Mouse (Mus musculus) CH12.LX (cell line): ENCODE measurements around the gene Sirt4. TPM values are rescaled to one million over a fixed set of nuclear protein-coding genes. Genes with fewer than 3 reads are reported as not detected.

Source experiments
- DNase-seq: peaks from one replicate; pipeline ENCODE4 v3.0.0-alpha.2; 2013; ENCODE audit errors: extremely low read depth
- H3K27ac ChIP-seq: 2 replicates; pipeline ENCODE4 v1.5.1; 2012; ENCODE audit warnings: low read depth, mild to moderate bottlenecking, control low read depth, moderate library complexity; ENCODE audit not compliant: insufficient read depth
- H3K27me3 ChIP-seq: replicated peaks from 2 replicates; pipeline ENCODE3; 2012; ENCODE audit warnings: inconsistent platforms
- H3K36me3 ChIP-seq, 2 experiments: replicated peaks in 1 of 2; 2 replicates each; pipeline versions ENCODE3 to v1.6.1; 2012; ENCODE audit warnings: inconsistent platforms in 1 of 2, low read length in 1 of 2, mild to moderate bottlenecking in 1 of 2, mixed read lengths in 1 of 2, moderate library complexity in 1 of 2; ENCODE audit not compliant: control insufficient read depth in 1 of 2, insufficient read depth in 1 of 2
- H3K4me1 ChIP-seq, 2 experiments: 2 replicates each; pipeline ENCODE4 v1.6.1; 2012; ENCODE audit warnings: inconsistent platforms in 1 of 2, moderate library complexity in 1 of 2; ENCODE audit not compliant: insufficient read depth in 2 of 2, control insufficient read depth in 1 of 2
- H3K4me2 ChIP-seq: 2 replicates; pipeline ENCODE4 v1.6.1; 2012; ENCODE audit warnings: low read depth, mild to moderate bottlenecking, control low read depth; ENCODE audit not compliant: poor library complexity, insufficient read depth, severe bottlenecking
- H3K4me3 ChIP-seq, 3 experiments: fragments of 150-350 bp in 1 of 3; sonication (generic) in 1 of 3; replicated peaks in 1 of 3; 2 replicates each; pipeline versions ENCODE3 to v1.5.1; 2011 to 2012; ENCODE audit warnings: low read depth in 2 of 3, low read length in 2 of 3, mild to moderate bottlenecking in 2 of 3, moderate library complexity in 2 of 3, control low read depth in 1 of 3, improper control_type of control experiment in 1 of 3, inconsistent platforms in 1 of 3, mixed read lengths in 1 of 3; ENCODE audit not compliant: poor library complexity in 1 of 3
- H3K79me2 ChIP-seq: replicated peaks from 2 replicates; pipeline ENCODE4 v1.6.1; 2012; ENCODE audit warnings: mild to moderate bottlenecking, moderate library complexity; ENCODE audit not compliant: control insufficient read depth, poor library complexity, insufficient read depth, severe bottlenecking; ENCODE audit errors: extremely low read depth
- H3K9ac ChIP-seq: 2 replicates; pipeline ENCODE4 v1.6.1; 2012; ENCODE audit warnings: low read depth, mild to moderate bottlenecking, control low read depth, moderate library complexity; ENCODE audit not compliant: insufficient read depth
- H3K9me3 ChIP-seq: replicated peaks from 2 replicates; pipeline ENCODE3; 2012; ENCODE audit warnings: low read length, inconsistent platforms, mixed read lengths
- CHD1 ChIP-seq: IDR thresholded peaks from 2 replicates; pipeline ENCODE4 v1.6.1; 2012; ENCODE audit warnings: low read depth, low read length, improper control_type of control experiment, inconsistent platforms
- E2F4 ChIP-seq: IDR thresholded peaks from 2 replicates; pipeline ENCODE4 v1.6.1; 2011; ENCODE audit warnings: low read depth, low read length, improper control_type of control experiment; ENCODE audit not compliant: insufficient replicate concordance
- ELF1 ChIP-seq: IDR thresholded peaks from 2 replicates; pipeline ENCODE4 v1.6.1; 2014; ENCODE audit warnings: low read depth, mild to moderate bottlenecking, inconsistent platforms, low read length, improper control_type of control experiment
- EP300 ChIP-seq: IDR thresholded peaks from 2 replicates; pipeline ENCODE4 v1.6.1; 2011; ENCODE audit warnings: low read length, improper control_type of control experiment
- ETS1 ChIP-seq: conservative IDR thresholded peaks from 2 replicates; pipeline ENCODE4 v1.6.1; 2012; ENCODE audit warnings: low read depth, mild to moderate bottlenecking, inconsistent platforms, low read length, improper control_type of control experiment, moderate library complexity
- IRF4 ChIP-seq: IDR thresholded peaks from 2 replicates; pipeline ENCODE4 v1.6.1; 2014; ENCODE audit warnings: low read depth, mild to moderate bottlenecking, inconsistent platforms, low read length, improper control_type of control experiment
- JUN ChIP-seq: IDR thresholded peaks from 2 replicates; pipeline ENCODE4 v1.6.1; 2011; ENCODE audit warnings: low read depth, mild to moderate bottlenecking, low read length, improper control_type of control experiment, moderate library complexity; ENCODE audit not compliant: insufficient read depth
- JUND ChIP-seq: conservative IDR thresholded peaks from 2 replicates; pipeline ENCODE4 v1.6.1; 2011; ENCODE audit warnings: low read depth, low read length, improper control_type of control experiment
- KAT2A ChIP-seq: IDR thresholded peaks from 2 replicates; pipeline ENCODE4 v1.6.1; 2012; ENCODE audit warnings: low read length, improper control_type of control experiment, inconsistent platforms; ENCODE audit not compliant: insufficient replicate concordance
- MAFK ChIP-seq: IDR thresholded peaks from 2 replicates; pipeline ENCODE4 v1.6.1; 2011; ENCODE audit warnings: low read length, improper control_type of control experiment; ENCODE audit not compliant: insufficient replicate concordance
- MAX ChIP-seq: IDR thresholded peaks from 2 replicates; pipeline ENCODE4 v1.6.1; 2011; ENCODE audit warnings: low read length, improper control_type of control experiment
- MAZ ChIP-seq: IDR thresholded peaks from 2 replicates; pipeline ENCODE4 v1.6.1; 2012; ENCODE audit warnings: low read depth, mild to moderate bottlenecking, inconsistent platforms, low read length, improper control_type of control experiment, moderate library complexity
- MEF2A ChIP-seq: IDR thresholded peaks from 2 replicates; pipeline ENCODE4 v1.6.1; 2014; ENCODE audit warnings: low read depth, mild to moderate bottlenecking, inconsistent platforms, low read length, improper control_type of control experiment, borderline replicate concordance
- MXI1 ChIP-seq: IDR thresholded peaks from 2 replicates; pipeline ENCODE4 v1.6.1; 2011; ENCODE audit warnings: mild to moderate bottlenecking, low read depth, low read length, improper control_type of control experiment
- MYC ChIP-seq: IDR thresholded peaks from 2 replicates; pipeline ENCODE4 v1.6.1; 2011; ENCODE audit warnings: low read depth, mild to moderate bottlenecking, improper control_type of control experiment, low read length
- NRF1 ChIP-seq: IDR thresholded peaks from 2 replicates; pipeline ENCODE4 v1.6.1; 2014; ENCODE audit warnings: low read depth, mild to moderate bottlenecking, inconsistent platforms, low read length, improper control_type of control experiment, moderate library complexity
- POLR2AphosphoS2 ChIP-seq: IDR thresholded peaks from 2 replicates; pipeline ENCODE4 v1.6.1; 2011; ENCODE audit warnings: low read depth, low read length, improper control_type of control experiment
- SIN3A ChIP-seq: IDR thresholded peaks from 2 replicates; pipeline ENCODE4 v1.6.1; 2012; ENCODE audit warnings: low read length, improper control_type of control experiment, inconsistent platforms
- UBTF ChIP-seq: IDR thresholded peaks from 2 replicates; pipeline ENCODE4 v1.6.1; 2012; ENCODE audit warnings: low read depth, mild to moderate bottlenecking, inconsistent platforms, low read length, improper control_type of control experiment, moderate library complexity
- USF1 ChIP-seq: IDR thresholded peaks from 2 replicates; pipeline ENCODE4 v1.6.1; 2014; ENCODE audit warnings: low read depth, mild to moderate bottlenecking, inconsistent platforms, low read length, improper control_type of control experiment
- USF2 ChIP-seq: conservative IDR thresholded peaks from 2 replicates; pipeline ENCODE4 v1.6.1; 2011; ENCODE audit warnings: low read depth, low read length, improper control_type of control experiment
- ZC3H11A ChIP-seq: IDR thresholded peaks from 2 replicates; pipeline ENCODE4 v1.6.1; 2012; ENCODE audit warnings: low read depth, mild to moderate bottlenecking, inconsistent platforms, low read length, improper control_type of control experiment
- dilution Hi-C: fragments of 300-500 bp; cut with MboI; formaldehyde crosslinking; loops from 2 replicates; pipeline ENCODE4 v1.14.3; 2020; ENCODE audit warnings: low sequenced_read_pairs; ENCODE audit not compliant: extremely low pct_unique_long_range_greater_than_20kb, extremely low pct_ligation_motif_present
- in situ Hi-C: fragments of 300-500 bp; cut with MboI; formaldehyde crosslinking; loops from 3 replicates; pipeline ENCODE4 v1.14.3; 2019; ENCODE audit warnings: low sequenced_read_pairs, low pct_ligation_motif_present, low pct_unique_long_range_greater_than_20kb, mixed read lengths
- polyA plus RNA-seq: library from polyadenylated mRNA; unstranded; fragments of >175 nt; gene quantifications from 2 replicates; pipeline ENCODE4 v1.2.1, GENCODE M21; 2012; ENCODE audit warnings: low read depth; ENCODE audit not compliant: insufficient read length
- total RNA-seq, 2 experiments: library from RNA; depleted of rRNA; stranded (reverse); fragments of 300-350 nt in 1 of 2; fragments of >200 nt in 1 of 2; gene quantifications; 2 replicates each; pipeline ENCODE4 v1.2.3; 2012 to 2014

The Sirt4 gene
- total and polyA plus RNA-seq, 3 experiments = 10.0 to 18.0 (median 13.3) TPM

- in situ Hi-C loops (no loop called here), dilution Hi-C loops (no loop called here)
- peaks cover 8 to 11% of the 10 kb centered on the region in 2 experiments for H3K36me3 ChIP-seq
- H3K27ac ChIP-seq = no peak overlapping the region
- H3K27me3 ChIP-seq = no peaks in the 10 kb centered on the region
- TF ChIP-seq IRF4 = no peak
- TF ChIP-seq MXI1 = no peak
- TF ChIP-seq MAX = no peak
- no peak for TF ChIP-seq E2F4
- no peak for TF ChIP-seq CHD1
- no peak for TF ChIP-seq POLR2AphosphoS2
- TF ChIP-seq MAZ = no peak
- TF ChIP-seq ELF1 = no peak
- TF ChIP-seq UBTF = no peak
- TF ChIP-seq ETS1 = no peak
- TF ChIP-seq USF1 = no peak
- no peak for TF ChIP-seq KAT2A
- H3K9me3 ChIP-seq = no peaks in the 10 kb centered on the region
- H3K4me1 ChIP-seq = peaks cover 0 to 38% of the 10 kb centered on the region in 2 experiments; a peak in 3 of 4 replicates
- H3K4me2 ChIP-seq = no peak overlapping the region
- H3K4me3 ChIP-seq = no peak overlapping the region
- H3K9ac ChIP-seq = no peak overlapping the region
- H3K79me2 ChIP-seq = no peaks in the 10 kb centered on the region
- no peak for DNase-seq
Observed at GRCm38 (mm10) chr5:115486726-115487125, 2.2 kb upstream of the Sirt4 start.

DNA sequence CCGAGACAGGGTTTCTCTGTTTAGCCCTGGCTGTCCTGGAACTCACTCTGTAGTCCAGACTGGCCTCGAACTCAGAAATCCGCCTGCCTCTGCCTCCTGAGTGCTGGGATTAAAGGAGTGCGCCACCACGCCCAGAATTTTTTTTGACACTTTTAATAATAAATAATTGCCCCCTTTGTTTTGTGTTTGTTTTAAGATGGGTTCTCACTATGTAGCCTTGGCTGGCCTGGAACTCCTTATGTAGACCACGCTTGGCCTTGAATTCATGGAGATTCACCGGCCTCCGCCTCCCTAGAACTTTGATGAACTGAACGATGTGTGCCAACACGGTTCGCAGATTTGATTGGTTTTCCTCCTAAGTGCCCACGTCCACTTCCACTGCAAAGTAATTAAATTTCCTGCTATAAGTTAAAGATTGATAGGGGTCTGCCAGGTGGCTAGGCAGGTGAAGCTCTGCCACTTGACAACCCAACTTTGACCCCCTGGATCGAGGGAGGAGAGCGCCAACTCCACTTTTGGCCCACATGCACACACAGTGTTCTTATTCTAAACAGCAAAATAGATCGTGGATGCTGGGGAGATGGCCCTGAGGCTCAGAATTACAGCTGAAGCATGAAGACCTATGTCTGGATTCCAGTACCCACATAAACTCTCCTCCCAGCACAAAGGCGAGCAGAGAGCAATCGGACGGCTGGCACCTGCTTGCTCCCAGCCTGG is 1.1 kb upstream of the Sirt4 start:
- dilution Hi-C loops = no loop called here
- TF ChIP-seq ETS1 (no peak), ZC3H11A (no peak), USF2 (no peak), JUN (no peak), EP300 (no peak), MYC (no peak), MAFK (no peak), KAT2A (no peak), SIN3A (no peak), MEF2A (no peak), CHD1 (no peak), NRF1 (no peak), JUND (no peak)
- TF ChIP-seq, all 38 proteins: peak for 0
- no peak for DNase-seq
- H3K9ac ChIP-seq = no peak overlapping the region
- no peaks in the 10 kb centered on the region for H3K27me3 ChIP-seq
- in situ Hi-C loops = no loop called here
- H3K4me3 ChIP-seq = no peak overlapping the region
- H3K4me2 ChIP-seq = no peak overlapping the region
- H3K79me2 ChIP-seq = no peaks in the 10 kb centered on the region
- peaks cover 8 to 19% of the 10 kb centered on the region in 2 experiments for H3K36me3 ChIP-seq
- peaks cover 0 to 30% of the 10 kb centered on the region in 2 experiments; a peak in 2 of 4 replicates for H3K4me1 ChIP-seq
- no peaks in the 10 kb centered on the region for H3K9me3 ChIP-seq
- H3K27ac ChIP-seq = no peak overlapping the region
